Mouse (Mus musculus) stomach, postnatal 0 days (tissue): ENCODE data around the gene Efemp2. TPM values are rescaled to one million over a fixed set of nuclear protein-coding genes. Genes with fewer than 3 reads are reported as not detected.
A peak's percentile ranks its signal among the peaks of the same experiment; 100 is the strongest.

Source experiments
- ATAC-seq: fragments of 200-750 bp; cut with Nextera tagmentation; 2 replicates; pipeline ENCODE4 v1.8.0; 2017; ENCODE audit not compliant: low FRiP score, low TSS enrichment
- DNase-seq: peaks from one replicate; pipeline ENCODE4 v3.0.0-alpha.2; 2016; ENCODE audit warnings: low spot score
- H3K27ac ChIP-seq: fragments of 300-500 bp; sonication (generic); replicated peaks from 2 replicates; pipeline ENCODE4 v1.5.1; 2014; ENCODE audit warnings: mild to moderate bottlenecking, control low read depth
- H3K27me3 ChIP-seq: fragments of 300-500 bp; sonication (generic); 2 replicates; pipeline ENCODE4 v1.6.1; 2014; ENCODE audit warnings: low read length; ENCODE audit not compliant: control insufficient read depth, insufficient read depth
- H3K36me3 ChIP-seq: fragments of 300-500 bp; sonication (generic); 2 replicates; pipeline ENCODE4 v1.6.1; 2014; ENCODE audit warnings: low read length, mixed read lengths; ENCODE audit not compliant: control insufficient read depth, insufficient read depth
- H3K4me1 ChIP-seq: fragments of 300-500 bp; sonication (generic); replicated peaks from 2 replicates; pipeline ENCODE4 v1.6.1; 2014; ENCODE audit warnings: antibody characterized with exemption; ENCODE audit not compliant: control insufficient read depth, insufficient read depth
- H3K4me2 ChIP-seq: fragments of 300-500 bp; sonication (generic); replicated peaks from 2 replicates; pipeline ENCODE4 v1.6.1; 2014; ENCODE audit warnings: low read depth, mild to moderate bottlenecking, control low read depth, moderate library complexity
- H3K4me3 ChIP-seq: fragments of 300-500 bp; sonication (generic); 2 replicates; pipeline ENCODE4 v1.5.1; 2014; ENCODE audit warnings: low read depth, low read length, control low read depth
- H3K9ac ChIP-seq: fragments of 300-500 bp; sonication (generic); 2 replicates; pipeline ENCODE4 v1.6.1; 2014; ENCODE audit warnings: mild to moderate bottlenecking, low read length, control low read depth, mixed read lengths
- H3K9me3 ChIP-seq: fragments of 300-500 bp; sonication (generic); 2 replicates; pipeline ENCODE4 v1.6.1; 2016; ENCODE audit warnings: low read length; ENCODE audit not compliant: control insufficient read depth
- CTCF ChIP-seq: IDR thresholded peaks from 2 replicates; pipeline ENCODE4 v1.5.1; 2016; ENCODE audit warnings: antibody characterized with exemption, low read depth, mild to moderate bottlenecking, moderate library complexity
- EP300 ChIP-seq: optimal IDR thresholded peaks from 2 replicates; pipeline ENCODE3; 2016; ENCODE audit warnings: antibody characterized with exemption
- WGBS: fragments of 180-500 bp; shearing (Covaris S2); extraction: QIAGEN DNeasy Blood & Tissue Kit; methylation state at CpG from one replicate; pipeline ENCODE4 v1.1.7; 2014; 5-methylcytosine and 5-hydroxymethylcytosine counted together
- polyA plus RNA-seq: library from polyadenylated mRNA; unstranded; fragments of >200 nt; fragmentation: Nextera tagmentation; extraction: Ambion mirVana; gene quantifications from 2 replicates; pipeline ENCODE4 v1.2.1, GENCODE M21; 2015

The Efemp2 gene
- polyA plus RNA-seq, 1 experiment from 2014 or later: 67.0 TPM

GRCm38 (mm10) chr19:5530138-5530524 is 56.4 kb downstream of the Efemp2 start:
- DNase-seq (no peak), ATAC-seq (no peak)
- 44% methylated on average over 7 of the region's 7 CpGs for WGBS
- TF ChIP-seq CTCF (no peak), EP300 (no peak)
- Histone ChIP-seq H3K27ac (peak overlapping the region; percentile 25; the same call in 1 of the 2 replicates), H3K9me3 (no peaks in the 10 kb centered on the region), H3K4me1 (no peaks in the 10 kb centered on the region), H3K27me3 (no peaks in the 10 kb centered on the region), H3K9ac (no peak overlapping the region), H3K36me3 (no peaks in the 10 kb centered on the region), H3K4me2 (peak overlapping the region; percentile 59; the same call in 1 of the 2 replicates), H3K4me3 (no peak overlapping the region)

Other genes starting within 250 kb of the Efemp2 start
- gene Pacs1, start 200.8 kb upstream of the Efemp2 start, polyA plus RNA-seq: 4.6 and 6.7 TPM in 2 replicates
- 134 and 148 TPM in 2 replicates for gene Sf3b2, start 178.5 kb upstream of the Efemp2 start, polyA plus RNA-seq
- gene Gal3st3, start 175.6 kb upstream of the Efemp2 start, polyA plus RNA-seq: 0.51 and 0.53 TPM in 2 replicates
- gene Catsper1, start 138.2 kb upstream of the Efemp2 start, polyA plus RNA-seq: not detected in 2 replicates
- 281 and 316 TPM in 2 replicates for gene Cst6, start 124.4 kb upstream of the Efemp2 start, polyA plus RNA-seq
- gene Eif1ad, start 107.2 kb upstream of the Efemp2 start, polyA plus RNA-seq: 47.5 and 49.1 TPM in 2 replicates
- gene Banf1, start 106.8 kb upstream of the Efemp2 start, polyA plus RNA-seq: 279 and 293 TPM in 2 replicates
- gene Sart1, start 85.3 kb upstream of the Efemp2 start, polyA plus RNA-seq: 30.9 and 34.1 TPM in 2 replicates
- 0.44 TPM in 1 of 2 replicates, not detected in the other for gene Tsga10ip, start 71.4 kb upstream of the Efemp2 start, polyA plus RNA-seq
- 196 and 203 TPM in 2 replicates for gene Drap1, start 49.0 kb upstream of the Efemp2 start, polyA plus RNA-seq
- 36.5 and 38.6 TPM in 2 replicates for gene AI837181, start 48.8 kb upstream of the Efemp2 start, polyA plus RNA-seq
- gene Fosl1, start 26.4 kb upstream of the Efemp2 start, polyA plus RNA-seq: 0.16 and 0.33 TPM in 2 replicates
- 11.6 and 12.5 TPM in 2 replicates for gene Ccdc85b, start 16.1 kb upstream of the Efemp2 start, polyA plus RNA-seq
- gene Fibp, start 13.3 kb upstream of the Efemp2 start, polyA plus RNA-seq: 103 and 111 TPM in 2 replicates
- gene Ctsw, start 5.4 kb upstream of the Efemp2 start, polyA plus RNA-seq: 0.29 and 0.50 TPM in 2 replicates
- gene Mus81, start 14.4 kb downstream of the Efemp2 start, polyA plus RNA-seq: 18.4 and 18.5 TPM in 2 replicates
- 1,281 and 1,389 TPM in 2 replicates for gene Cfl1, start 16.5 kb downstream of the Efemp2 start, polyA plus RNA-seq
- gene 1700020D05Rik, start 29.8 kb downstream of the Efemp2 start, polyA plus RNA-seq: not detected in 2 replicates
- 2.8 and 3.8 TPM in 2 replicates for gene Snx32, start 36.6 kb downstream of the Efemp2 start, polyA plus RNA-seq
- gene Ovol1, start 86.7 kb downstream of the Efemp2 start, polyA plus RNA-seq: 26.6 and 28.2 TPM in 2 replicates
- gene Ap5b1, start 94.1 kb downstream of the Efemp2 start, polyA plus RNA-seq: 4.7 and 5.7 TPM in 2 replicates
- 57.3 and 64.7 TPM in 2 replicates for gene Rnaseh2c, start 127.9 kb downstream of the Efemp2 start, polyA plus RNA-seq
- 31.8 and 37.9 TPM in 2 replicates for gene Kat5, start 136.3 kb downstream of the Efemp2 start, polyA plus RNA-seq
- gene Rela, start 163.5 kb downstream of the Efemp2 start, polyA plus RNA-seq: 28.7 and 35.2 TPM in 2 replicates
- 8.0 and 11.5 TPM in 2 replicates for gene Sipa1, start 189.8 kb downstream of the Efemp2 start, polyA plus RNA-seq
- gene Map3k11, start 214.8 kb downstream of the Efemp2 start, polyA plus RNA-seq: 14.0 and 16.5 TPM in 2 replicates
- 6.5 and 7.9 TPM in 2 replicates for gene Pcnx3, start 215.0 kb downstream of the Efemp2 start, polyA plus RNA-seq
- gene Kcnk7, start 230.4 kb downstream of the Efemp2 start, polyA plus RNA-seq: 8.4 and 9.5 TPM in 2 replicates